Mouse (Mus musculus): ENCODE measurements around the gene Nubp1. TPM values are rescaled to one million over a fixed set of nuclear protein-coding genes. Genes with fewer than 3 reads are reported as not detected.

Gene Nubp1
- polyA plus RNA-seq, 1 experiment from 2014 or later, result 55.4 TPM

GRCm38 (mm10) chr16:10431911-10432310, 20.2 kb downstream of the Nubp1 start:
- H3K9me3 ChIP-seq, result no peaks in the 10 kb centered on the region
- no peak overlapping the region for H3K4me2 ChIP-seq (replicated peaks)
- no peaks in the 10 kb centered on the region for H3K36me3 ChIP-seq
- no peaks in the 10 kb centered on the region for H3K27me3 ChIP-seq (replicated peaks)
- WGBS, result 83% methylated on average over 1 of the region's 1 CpGs
- H3K27ac ChIP-seq, result no peak overlapping the region
- no peak overlapping the region for H3K4me3 ChIP-seq (replicated peaks)
- H3K4me1 ChIP-seq (replicated peaks), result no peaks in the 10 kb centered on the region
- H3K9ac ChIP-seq, result no peak overlapping the region
- no peak for ATAC-seq

DNA sequence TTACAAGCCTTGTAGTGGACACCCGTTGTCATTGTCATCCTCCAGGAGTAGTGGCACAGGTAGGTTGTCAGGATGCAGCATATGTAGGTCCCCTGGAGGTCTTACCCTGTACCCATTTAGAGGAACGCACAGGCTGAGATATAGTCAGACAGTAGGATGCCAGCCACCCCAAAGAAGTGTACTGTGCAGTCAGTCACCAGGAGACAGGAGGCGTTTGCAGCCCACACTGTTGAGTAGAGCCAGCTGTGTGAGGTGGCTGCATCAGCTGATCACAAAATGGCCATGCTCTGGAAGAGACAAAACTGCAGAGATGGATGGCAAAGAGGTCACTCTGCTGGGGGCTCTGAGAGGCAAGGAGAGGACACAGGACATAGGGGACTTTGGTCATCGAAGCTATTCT, 20.6 kb downstream of the Nubp1 start:
- no peak overlapping the region for H3K27ac ChIP-seq
- WGBS, result 79% methylated on average over 4 of the region's 4 CpGs

GRCm38 (mm10) chr16:10433344-10433743, 21.6 kb downstream of the Nubp1 start:
- Histone ChIP-seq H3K9me3 (no peaks in the 10 kb centered on the region), H3K36me3 (no peaks in the 10 kb centered on the region), H3K4me1 (replicated peaks) (no peaks in the 10 kb centered on the region), H3K4me2 (replicated peaks) (no peak overlapping the region), H3K4me3 (replicated peaks) (no peak overlapping the region), H3K9ac (no peak overlapping the region), H3K27ac (no peak overlapping the region), H3K27me3 (replicated peaks) (no peaks in the 10 kb centered on the region)
- 86% methylated on average over 5 of the region's 5 CpGs for WGBS
- ATAC-seq, result no peak

More for the DNA sequence above, 20.6 kb downstream of the Nubp1 start:
- Histone ChIP-seq H3K36me3 (no peaks in the 10 kb centered on the region), H3K4me1 (replicated peaks) (no peaks in the 10 kb centered on the region), H3K4me2 (replicated peaks) (no peak overlapping the region), H3K9me3 (no peaks in the 10 kb centered on the region), H3K27me3 (replicated peaks) (no peaks in the 10 kb centered on the region), H3K9ac (no peak overlapping the region), H3K4me3 (replicated peaks) (no peak overlapping the region)
- ATAC-seq, result no peak

GRCm38 (mm10) chr16:10436166-10436565, 24.4 kb downstream of the Nubp1 start:
- Histone ChIP-seq H3K4me3 (replicated peaks) (no peak overlapping the region), H3K36me3 (no peaks in the 10 kb centered on the region), H3K4me1 (replicated peaks) (no peaks in the 10 kb centered on the region), H3K27me3 (replicated peaks) (no peaks in the 10 kb centered on the region), H3K4me2 (replicated peaks) (no peak overlapping the region), H3K9me3 (no peaks in the 10 kb centered on the region), H3K27ac (no peak overlapping the region), H3K9ac (no peak overlapping the region)
- peak; percentile 81 for ATAC-seq
- WGBS, result 76% methylated on average over 6 of the region's 6 CpGs

DNA sequence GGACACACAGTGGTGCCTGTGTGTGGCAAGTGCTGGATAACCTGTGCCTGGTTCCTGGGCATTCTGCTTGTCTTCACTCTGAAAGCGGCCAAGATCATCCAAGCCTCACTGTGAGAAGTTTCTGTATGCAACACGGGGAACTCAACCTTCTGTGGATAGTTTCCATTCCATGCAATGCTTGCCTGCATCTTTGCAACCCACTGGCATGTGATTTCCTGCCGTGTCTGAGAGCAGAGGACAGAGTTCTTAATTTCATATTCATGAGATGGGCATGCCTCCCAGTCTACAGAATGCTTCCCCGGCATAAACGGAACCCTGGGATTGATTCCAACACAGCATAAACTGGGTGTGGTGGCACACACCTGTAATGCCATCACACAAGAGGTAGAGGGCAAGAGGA, 26.3 kb downstream of the Nubp1 start:
- WGBS, result 83% methylated on average over 5 of the region's 5 CpGs
- H3K4me3 ChIP-seq (replicated peaks), result no peak overlapping the region
- no peaks in the 10 kb centered on the region for H3K27me3 ChIP-seq (replicated peaks)
- no peaks in the 10 kb centered on the region for H3K4me1 ChIP-seq (replicated peaks)
- H3K36me3 ChIP-seq, result no peaks in the 10 kb centered on the region
- H3K9me3 ChIP-seq, result no peaks in the 10 kb centered on the region
- no peak overlapping the region for H3K4me2 ChIP-seq (replicated peaks)
- ATAC-seq, result no peak
- no peak overlapping the region for H3K9ac ChIP-seq
- no peak overlapping the region for H3K27ac ChIP-seq

DNA sequence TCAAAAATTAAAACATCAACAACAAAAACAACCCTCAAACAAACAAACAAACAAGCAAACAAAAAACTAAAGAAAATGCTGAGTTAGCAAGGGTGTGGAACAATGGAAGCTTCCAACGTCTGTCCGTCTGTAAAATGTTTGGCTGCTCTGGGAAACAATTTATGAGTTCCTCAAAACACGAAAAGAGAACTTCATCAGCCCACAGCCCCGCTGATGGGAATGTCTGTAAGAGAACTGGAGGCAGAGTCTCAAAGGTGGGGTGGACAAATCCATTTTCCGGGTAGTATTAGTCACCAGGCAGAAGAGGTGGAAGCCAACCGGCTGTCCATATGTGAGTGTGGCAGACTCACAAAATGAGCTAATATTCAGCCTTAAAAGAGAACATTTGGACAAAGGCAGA, 29.6 kb downstream of the Nubp1 start:
- no peak for ATAC-seq
- Histone ChIP-seq H3K4me1 (replicated peaks) (peaks cover 2% of the 10 kb centered on the region), H3K9me3 (no peaks in the 10 kb centered on the region), H3K27me3 (replicated peaks) (no peaks in the 10 kb centered on the region), H3K4me2 (replicated peaks) (no peak overlapping the region), H3K9ac (no peak overlapping the region), H3K4me3 (replicated peaks) (no peak overlapping the region), H3K27ac (no peak overlapping the region), H3K36me3 (no peaks in the 10 kb centered on the region)
- WGBS, result 87% methylated on average over 6 of the region's 6 CpGs

DNA sequence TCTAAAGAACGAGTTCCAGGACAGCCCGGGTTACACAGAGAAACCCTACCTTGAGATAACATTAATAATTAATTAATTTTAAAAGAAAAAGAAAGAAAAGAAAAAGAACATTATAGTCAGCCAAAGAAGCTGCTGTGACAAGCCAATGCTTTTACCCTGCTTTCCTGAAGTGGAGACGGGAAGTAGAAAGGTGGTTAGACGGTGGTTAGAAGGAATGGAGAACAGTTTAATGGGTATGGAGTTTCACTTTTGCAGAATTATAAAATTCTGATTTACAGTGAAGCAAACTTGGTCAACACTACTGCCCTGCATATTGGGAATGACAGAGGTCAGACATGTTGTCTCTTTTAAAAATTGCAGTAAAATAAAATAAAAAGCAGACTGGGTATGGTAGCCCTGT, 30.0 kb downstream of the Nubp1 start:
- Histone ChIP-seq H3K27me3 (replicated peaks) (no peaks in the 10 kb centered on the region), H3K9me3 (no peaks in the 10 kb centered on the region), H3K4me3 (replicated peaks) (no peak overlapping the region), H3K4me1 (replicated peaks) (peaks cover 6% of the 10 kb centered on the region), H3K27ac (no peak overlapping the region), H3K36me3 (no peaks in the 10 kb centered on the region), H3K9ac (no peak overlapping the region), H3K4me2 (replicated peaks) (no peak overlapping the region)
- 87% methylated on average over 4 of the region's 4 CpGs for WGBS
- ATAC-seq, result no peak

DNA sequence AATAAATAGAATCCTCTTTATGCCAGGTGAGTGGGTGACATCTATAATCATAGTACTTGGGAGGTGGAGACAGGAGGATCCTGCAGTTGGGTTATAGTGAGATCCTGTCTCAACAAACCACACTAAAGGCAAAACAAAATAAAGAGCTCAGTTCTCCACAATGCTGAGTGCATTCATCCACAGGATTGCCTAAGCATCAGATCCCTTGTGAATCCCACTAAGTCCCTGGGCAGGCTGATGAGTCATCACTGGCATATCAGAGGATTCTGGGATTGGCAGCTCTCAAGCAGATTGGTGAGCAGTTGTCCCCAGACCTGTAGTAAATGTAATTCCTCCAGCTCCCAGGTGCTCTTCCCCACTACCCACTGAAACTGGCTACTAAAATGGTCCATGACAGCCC, 32.0 kb downstream of the Nubp1 start:
- Histone ChIP-seq H3K36me3 (no peaks in the 10 kb centered on the region), H3K4me1 (replicated peaks) (peaks cover 14% of the 10 kb centered on the region), H3K9ac (no peak overlapping the region), H3K27ac (no peak overlapping the region), H3K4me2 (replicated peaks) (no peak overlapping the region), H3K27me3 (replicated peaks) (no peaks in the 10 kb centered on the region), H3K4me3 (replicated peaks) (no peak overlapping the region), H3K9me3 (no peaks in the 10 kb centered on the region)
- ATAC-seq, result no peak

GRCm38 (mm10) chr16:10446573-10447263, 35.0 kb downstream of the Nubp1 start:
- no peaks in the 10 kb centered on the region for H3K9me3 ChIP-seq
- H3K27me3 ChIP-seq (replicated peaks), result no peaks in the 10 kb centered on the region
- 23% methylated on average over 13 of the region's 13 CpGs for WGBS
- no peaks in the 10 kb centered on the region for H3K36me3 ChIP-seq
- peak overlapping the region; percentile 37 for H3K9ac ChIP-seq
- H3K4me1 ChIP-seq (replicated peaks), result peaks cover 15% of the 10 kb centered on the region
- H3K4me2 ChIP-seq (replicated peaks), result peak overlapping the region; percentile 63
- H3K4me3 ChIP-seq (replicated peaks), result peak overlapping the region; percentile 38
- ATAC-seq, result peak; percentile 65
- peak overlapping the region; percentile 13; the same call in 1 of the 2 replicates for H3K27ac ChIP-seq

DNA sequence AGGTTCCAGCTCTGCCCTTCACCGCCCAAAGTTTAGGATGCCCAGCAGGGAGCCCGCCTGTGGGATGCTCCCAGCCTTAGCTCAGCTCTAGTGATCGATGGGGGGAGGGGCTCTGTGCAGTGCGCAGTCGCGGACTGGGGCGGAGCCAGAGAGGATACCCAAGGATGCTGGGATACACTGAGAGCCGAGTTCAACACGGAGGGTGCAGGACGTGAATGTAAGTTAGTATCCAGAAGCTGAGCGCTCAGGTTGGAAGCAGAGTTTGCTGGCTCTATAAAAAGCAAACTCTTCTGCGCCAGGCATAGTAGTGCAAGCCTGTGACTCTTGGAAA, 35.5 kb downstream of the Nubp1 start, which contains the start of gene Tvp23a:
Tvp23a (minus strand) TSS at position 99 of the 331 bp plus-strand sequence.
- H3K27ac ChIP-seq, result peak within 1 kb of the TSS; percentile 13; the same call in 1 of the 2 replicates
- H3K36me3 ChIP-seq, result no peaks in the 10 kb centered on the region
- peak within 1 kb of the TSS; percentile 38 for H3K4me3 ChIP-seq (replicated peaks)
- ATAC-seq, result peak; percentile 89
- H3K4me2 ChIP-seq (replicated peaks), result peak within 1 kb of the TSS; percentile 63
- peaks cover 17% of the 10 kb centered on the region for H3K4me1 ChIP-seq (replicated peaks)
- peak within 1 kb of the TSS; percentile 37 for H3K9ac ChIP-seq
- no peaks in the 10 kb centered on the region for H3K9me3 ChIP-seq
- WGBS, result 5% methylated on average over 12 of the region's 12 CpGs
- H3K27me3 ChIP-seq (replicated peaks), result no peaks in the 10 kb centered on the region

DNA sequence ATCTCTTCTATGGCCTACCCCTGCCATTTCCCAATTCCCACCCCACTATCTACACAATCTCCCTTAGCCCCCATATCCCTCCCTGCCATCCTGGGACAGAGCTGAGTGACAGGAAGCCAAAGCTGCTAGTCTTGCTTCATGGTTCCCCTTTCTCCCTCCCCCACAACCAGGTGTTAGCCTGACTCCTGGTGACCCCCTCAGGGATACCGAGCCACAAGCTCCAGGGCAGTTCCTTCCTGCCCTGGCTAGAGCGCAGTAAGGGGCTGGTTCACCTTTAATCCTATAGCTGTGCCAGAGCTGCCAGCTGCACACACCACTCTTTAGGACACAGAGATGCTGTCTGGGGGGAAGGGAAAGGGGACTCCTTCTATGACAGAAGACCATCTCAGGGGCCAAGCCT, 36.0 kb downstream of the Nubp1 start:
- 0 out of 2 replicates have a peak, but pooled peaks have one; percentile 6 for ATAC-seq
- H3K4me1 ChIP-seq (replicated peaks), result peaks cover 22% of the 10 kb centered on the region
- 71% methylated on average over 2 of the region's 2 CpGs for WGBS
- peak overlapping the region; percentile 38 for H3K4me3 ChIP-seq (replicated peaks)
- H3K9me3 ChIP-seq, result no peaks in the 10 kb centered on the region
- no peak overlapping the region for H3K27ac ChIP-seq
- H3K36me3 ChIP-seq, result no peaks in the 10 kb centered on the region
- no peaks in the 10 kb centered on the region for H3K27me3 ChIP-seq (replicated peaks)
- peak overlapping the region; percentile 21; the same call in 1 of the 2 replicates for H3K9ac ChIP-seq
- H3K4me2 ChIP-seq (replicated peaks), result peak overlapping the region; percentile 63

GRCm38 (mm10) chr16:10448931-10449330, 37.2 kb downstream of the Nubp1 start:
- peaks cover 26% of the 10 kb centered on the region for H3K4me1 ChIP-seq (replicated peaks)
- no peaks in the 10 kb centered on the region for H3K36me3 ChIP-seq
- WGBS, result 80% methylated on average over 9 of the region's 9 CpGs
- no peaks in the 10 kb centered on the region for H3K9me3 ChIP-seq
- H3K4me3 ChIP-seq (replicated peaks), result no peak overlapping the region
- H3K9ac ChIP-seq, result no peak overlapping the region
- H3K4me2 ChIP-seq (replicated peaks), result no peak overlapping the region
- no peak for ATAC-seq
- no peaks in the 10 kb centered on the region for H3K27me3 ChIP-seq (replicated peaks)
- H3K27ac ChIP-seq, result no peak overlapping the region

DNA sequence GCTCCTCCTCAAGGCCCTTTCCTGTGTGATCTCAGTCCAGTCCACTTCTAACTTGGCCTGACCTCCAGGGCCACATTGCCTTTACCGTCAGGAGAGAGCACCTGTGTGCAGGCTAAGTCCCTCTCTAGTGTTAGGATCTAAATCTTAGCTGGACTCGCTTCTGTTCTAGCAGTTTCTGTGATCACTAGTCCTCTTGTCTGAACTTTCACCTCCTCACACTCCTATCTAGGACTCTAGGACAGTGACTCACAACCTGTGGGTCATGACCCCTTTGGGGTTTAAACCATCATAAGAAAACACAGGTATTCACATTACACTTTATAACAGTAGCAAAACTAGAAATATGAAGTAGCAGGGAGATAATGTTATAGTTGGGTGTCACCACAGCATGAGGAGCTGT, 40.2 kb downstream of the Nubp1 start:
- no peaks in the 10 kb centered on the region for H3K27me3 ChIP-seq (replicated peaks)
- no peaks in the 10 kb centered on the region for H3K9me3 ChIP-seq
- H3K4me1 ChIP-seq (replicated peaks), result peaks cover 27% of the 10 kb centered on the region
- no peak overlapping the region for H3K4me3 ChIP-seq (replicated peaks)
- no peak overlapping the region for H3K27ac ChIP-seq
- no peak overlapping the region for H3K4me2 ChIP-seq (replicated peaks)
- no peaks in the 10 kb centered on the region for H3K36me3 ChIP-seq
- 71% methylated on average over 2 of the region's 2 CpGs for WGBS
- ATAC-seq, result peak; percentile 1; the same call in 1 of the 2 replicates
- no peak overlapping the region for H3K9ac ChIP-seq

Data from intestine, embryonic 15.5 days (tissue).